Mouse (Mus musculus) erythroblast, embryonic 14.5 days (primary cell): ENCODE results near the gene Ndst2.

Experiments used
- GATA1 ChIP-seq: IDR thresholded peaks from 2 replicates; pipeline ENCODE4 v1.6.1; 2012; ENCODE audit warnings: low read length, inconsistent platforms, mixed read lengths
- TAL1 ChIP-seq: IDR thresholded peaks from 3 replicates; pipeline ENCODE4 v1.6.1; 2012; ENCODE audit warnings: low read length, inconsistent platforms, mixed read lengths

DNA sequence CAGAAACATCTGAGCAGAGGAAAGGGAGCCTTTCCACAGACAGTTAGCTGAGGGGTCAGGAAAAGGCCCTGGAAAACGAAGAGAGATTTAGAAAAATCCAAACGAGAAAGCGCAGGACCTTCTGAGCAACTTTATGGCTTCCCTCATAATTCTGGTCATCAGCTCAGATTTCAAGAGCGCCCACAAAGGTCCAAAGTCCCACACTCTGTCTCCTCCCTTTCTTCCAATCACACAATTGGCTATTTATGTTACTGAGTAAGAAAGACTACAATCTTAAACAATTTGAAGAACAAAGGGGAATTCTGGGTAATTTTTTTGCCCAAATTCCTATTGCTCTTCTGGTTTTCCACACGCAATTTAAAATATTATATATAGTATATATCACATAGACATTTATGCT lies 16.1 kb upstream of the Ndst2 start:
- no peak for TF ChIP-seq GATA1
- TF ChIP-seq TAL1 = no peak
